Mouse (Mus musculus) A20 (cell line): ENCODE results near the gene Tmem266.

Experiments
- DNase-seq: peaks from one replicate; pipeline ENCODE4 v3.0.0-alpha.2; 2011; ENCODE audit warnings: low read depth, low spot score

Tmem266 gene

DNA sequence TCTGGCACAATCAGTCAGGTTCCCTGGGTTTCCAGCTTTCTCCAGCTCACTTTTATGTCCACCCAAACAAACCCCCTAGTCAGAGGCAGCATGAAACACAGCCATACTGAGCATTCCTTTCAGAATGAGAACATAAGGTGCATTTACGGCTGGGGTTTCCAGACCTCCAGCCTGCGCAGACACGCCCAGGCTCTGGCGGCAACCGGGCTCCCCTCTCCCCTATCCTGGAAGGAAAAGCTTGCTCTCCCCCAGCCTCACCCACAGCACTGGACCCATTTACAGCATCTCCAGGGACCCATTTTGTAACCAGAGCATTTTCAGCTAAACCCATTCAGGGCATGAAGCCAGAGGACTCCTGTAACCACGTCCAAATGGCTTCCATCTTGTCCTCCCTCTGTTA is 123.3 kb downstream of the Tmem266 start:
- DNase-seq: no peak

DNA sequence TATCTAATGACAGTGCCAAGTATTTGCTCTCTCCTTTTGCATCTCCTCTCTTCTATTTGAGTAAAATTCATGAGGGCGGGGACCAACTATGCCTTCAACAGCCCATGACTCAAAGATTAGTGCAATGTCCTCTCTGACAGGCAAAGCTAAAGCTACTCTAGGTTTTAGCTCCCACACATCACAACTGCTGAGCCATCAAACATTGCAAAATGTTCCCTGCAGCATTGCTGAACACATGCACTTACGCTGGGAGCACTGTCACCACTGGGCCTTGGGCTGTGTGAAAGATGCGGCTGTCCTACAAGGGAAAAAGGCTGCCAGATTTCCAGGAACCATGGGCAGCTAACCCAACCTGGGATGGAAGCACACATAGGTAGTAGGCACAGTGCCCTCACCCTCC is 124.7 kb downstream of the Tmem266 start:
- no peak for DNase-seq

DNA sequence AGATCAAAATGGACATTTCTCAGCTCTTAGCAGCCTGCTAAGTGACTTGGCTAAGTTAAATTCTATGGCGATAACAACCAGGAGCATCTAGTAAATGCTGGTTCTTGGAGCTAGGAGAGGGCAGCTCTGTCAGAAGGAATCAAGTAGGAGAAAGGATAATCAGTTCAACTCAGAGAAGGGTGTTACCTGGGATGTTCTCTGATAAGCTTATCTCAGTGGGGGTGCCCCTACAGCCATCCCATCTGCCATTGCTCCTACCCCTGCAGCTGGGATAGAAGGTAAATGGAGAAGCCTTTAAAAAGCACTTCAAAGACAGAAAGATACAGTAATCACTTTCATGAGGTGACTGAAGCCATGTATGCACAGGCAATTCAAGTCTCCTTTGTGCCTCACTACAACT is 126.2 kb downstream of the Tmem266 start:
- no peak for DNase-seq

DNA sequence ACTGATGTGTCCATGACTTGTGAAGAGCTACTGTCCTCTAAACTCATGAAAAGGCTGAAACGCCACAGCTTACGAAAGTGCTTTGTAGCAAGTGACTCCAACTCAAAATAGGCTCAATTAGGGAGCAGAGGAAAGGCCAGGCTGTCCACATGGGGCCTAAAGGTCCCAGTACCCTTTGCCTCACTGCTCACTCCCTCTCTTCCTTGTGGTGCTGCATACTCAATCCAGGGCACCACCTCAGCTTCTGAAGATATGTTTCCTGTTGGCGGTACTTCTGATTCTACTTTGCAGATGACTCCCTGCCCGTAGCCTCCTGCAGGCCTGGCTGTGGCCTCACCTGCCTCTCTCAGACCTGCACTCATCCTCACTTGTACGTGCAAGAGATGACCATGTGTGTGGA is 126.7 kb downstream of the Tmem266 start:
- DNase-seq: no peak

DNA sequence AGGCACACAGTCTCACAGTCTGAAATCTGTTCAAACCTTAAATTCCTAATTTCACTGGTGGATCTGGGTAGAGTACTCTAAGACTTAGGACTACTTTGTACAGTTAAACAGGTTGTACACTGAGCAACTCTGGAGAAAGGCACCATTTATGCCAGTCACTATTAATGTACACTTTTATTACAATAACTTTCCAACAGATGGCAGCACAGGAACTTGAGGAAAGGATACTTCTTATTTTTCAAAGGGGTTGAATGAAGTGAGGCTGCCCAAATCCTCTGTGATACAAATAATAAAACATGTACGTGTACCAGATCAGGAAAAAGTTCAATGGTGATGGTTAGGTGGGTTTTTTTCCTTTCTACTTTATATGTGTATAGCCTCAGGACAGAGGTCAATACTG is 141.7 kb downstream of the Tmem266 start:
- peak; percentile 19 for DNase-seq

DNA sequence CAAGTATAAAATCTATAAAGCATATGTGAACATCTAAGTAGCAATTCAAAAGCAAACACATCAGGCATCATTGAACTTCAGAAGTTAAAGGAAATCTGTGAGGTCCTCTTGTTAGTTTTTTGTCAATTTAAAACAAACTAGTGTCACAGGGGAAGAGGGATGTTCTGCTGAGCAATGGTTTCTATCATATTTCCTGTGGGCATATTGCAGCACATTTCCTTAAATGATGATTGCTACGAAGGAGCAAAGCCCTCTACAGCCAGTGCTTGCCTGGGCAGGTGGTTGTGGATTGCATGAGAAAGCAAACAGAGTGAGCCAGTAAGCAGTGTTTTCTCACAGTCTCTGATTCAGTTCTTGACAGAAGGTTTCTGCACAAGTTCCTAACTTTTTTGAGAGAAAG is 149.4 kb downstream of the Tmem266 start:
- DNase-seq: no peak

DNA sequence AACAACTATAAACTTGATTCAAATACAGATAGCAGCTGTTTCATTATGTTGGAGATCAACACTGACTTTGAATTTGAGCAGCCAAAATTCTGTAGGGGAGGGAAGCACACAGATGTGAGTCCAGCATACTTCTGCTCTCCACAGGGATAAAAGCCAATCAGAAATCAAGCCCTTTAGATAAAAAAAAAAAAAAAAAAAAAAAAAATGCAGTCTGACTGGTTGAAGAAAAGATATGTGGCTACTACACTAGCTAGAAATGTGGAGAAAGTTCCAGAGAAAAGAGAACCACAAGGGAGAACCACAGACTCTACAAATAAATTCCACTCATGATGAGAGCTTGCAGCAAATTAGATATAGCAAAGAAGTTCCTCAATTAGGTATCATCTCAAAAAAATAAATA is 152.0 kb downstream of the Tmem266 start:
- no peak for DNase-seq

DNA sequence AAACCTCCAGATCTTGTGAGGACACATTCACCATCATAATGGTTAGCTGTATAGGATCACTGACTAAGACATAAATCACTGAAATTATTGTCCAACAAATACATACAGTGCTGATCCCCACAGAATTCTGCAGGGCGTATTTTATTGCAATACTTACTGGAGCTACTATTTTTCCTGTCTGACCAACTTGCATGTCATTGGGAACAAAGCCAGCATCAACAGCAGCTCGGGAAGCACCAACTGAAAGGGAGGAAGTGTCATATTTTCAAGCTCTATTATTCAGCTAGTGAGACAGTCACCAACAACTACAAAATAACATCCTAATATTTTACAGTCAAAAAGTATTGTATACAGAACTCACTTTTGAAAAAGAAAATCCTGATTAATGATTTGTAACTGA is 155.4 kb downstream of the Tmem266 start:
- DNase-seq: no peak
